Mouse (Mus musculus): ENCODE results near the gene Gm38392. TPM values are rescaled to one million over a fixed set of nuclear protein-coding genes. Genes with fewer than 3 reads are reported as not detected.

The Gm38392 gene
- total RNA-seq, 1 experiment from 2014 or later = not detected

GRCm38 (mm10) chr3:88203999-88204700, 82.9 kb downstream of the Gm38392 start:
- ATAC-seq (replicated peaks; ENCODE audit: low read depth, poor library complexity, severe bottlenecking) = no peak

GRCm38 (mm10) chr3:88203456-88203855, 83.6 kb downstream of the Gm38392 start:
- no peak for ATAC-seq (replicated peaks; ENCODE audit: low read depth, poor library complexity, severe bottlenecking)

- no peak for ATAC-seq (replicated peaks; ENCODE audit: low read depth, poor library complexity, severe bottlenecking)
These were observed 84.0 kb downstream of the Gm38392 start for GRCm38 (mm10) chr3:88202986-88203385.

- no peak for ATAC-seq (replicated peaks; ENCODE audit: low read depth, poor library complexity, severe bottlenecking)
These were observed 85.4 kb downstream of the Gm38392 start for GRCm38 (mm10) chr3:88201640-88202039.

- ATAC-seq (replicated peaks; ENCODE audit: low read depth, poor library complexity, severe bottlenecking) = no peak
These were observed 86.1 kb downstream of the Gm38392 start for GRCm38 (mm10) chr3:88200972-88201330.

GRCm38 (mm10) chr3:88200161-88200971, 86.6 kb downstream of the Gm38392 start:
- ATAC-seq (replicated peaks; ENCODE audit: low read depth, poor library complexity, severe bottlenecking) = no peak

GRCm38 (mm10) chr3:88199541-88200110, 87.4 kb downstream of the Gm38392 start:
- ATAC-seq (replicated peaks; ENCODE audit: low read depth, poor library complexity, severe bottlenecking) = no peak

GRCm38 (mm10) chr3:88198505-88199020, 88.4 kb downstream of the Gm38392 start:
- no peak for ATAC-seq (replicated peaks; ENCODE audit: low read depth, poor library complexity, severe bottlenecking)

- no peak for ATAC-seq (replicated peaks; ENCODE audit: low read depth, poor library complexity, severe bottlenecking)
These were observed 89.1 kb downstream of the Gm38392 start for GRCm38 (mm10) chr3:88197741-88198504.

Other genes starting within 250 kb of the Gm38392 start
- 49.9 and 65.8 TPM in 2 replicates for gene Gpatch4, start 244.1 kb downstream of the Gm38392 start, total RNA-seq (2017)
- 29.6 and 33.9 TPM in 2 replicates for gene Naxe, start 228.7 kb downstream of the Gm38392 start, total RNA-seq (2017)
- gene Ttc24, start 208.9 kb downstream of the Gm38392 start, total RNA-seq (2017) = not detected in 2 replicates
- gene Iqgap3, start 205.2 kb downstream of the Gm38392 start, total RNA-seq (2017) = 13.5 and 17.2 TPM in 2 replicates
- gene Mef2d, start 144.8 kb downstream of the Gm38392 start, total RNA-seq (2017) = 32.2 and 46.4 TPM in 2 replicates
- not detected in 2 replicates for gene Rhbg, start 32.5 kb downstream of the Gm38392 start, total RNA-seq (2017)
- gene Tsacc, start 9.8 kb upstream of the Gm38392 start, total RNA-seq (2017) = 2.6 and 2.8 TPM in 2 replicates
- gene Cct3, start 9.9 kb upstream of the Gm38392 start, total RNA-seq (2017) = 331 and 375 TPM in 2 replicates
- gene Glmp, start 37.8 kb upstream of the Gm38392 start, total RNA-seq (2017) = 8.6 and 19.4 TPM in 2 replicates
- gene Tmem79, start 48.9 kb upstream of the Gm38392 start, total RNA-seq (2017) = 6.7 TPM in 1 of 2 replicates, not detected in the other
- 48.9 and 61.2 TPM in 2 replicates for gene Smg5, start 49.0 kb upstream of the Gm38392 start, total RNA-seq (2017)
- not detected in 2 replicates for gene Paqr6, start 77.4 kb upstream of the Gm38392 start, total RNA-seq (2017)
- gene Bglap3, start 85.5 kb upstream of the Gm38392 start, total RNA-seq (2017) = not detected in 2 replicates
- gene Bglap2, start 91.5 kb upstream of the Gm38392 start, total RNA-seq (2017) = not detected in 2 replicates
- not detected in 2 replicates for gene Bglap, start 97.3 kb upstream of the Gm38392 start, total RNA-seq (2017)
- 88.3 and 107 TPM in 2 replicates for gene Pmf1, start 123.1 kb upstream of the Gm38392 start, total RNA-seq (2017)
- 16.8 and 17.1 TPM in 2 replicates for gene Slc25a44, start 137.9 kb upstream of the Gm38392 start, total RNA-seq (2017)
- gene Sema4a, start 174.0 kb upstream of the Gm38392 start, total RNA-seq (2017) = 2.5 and 4.7 TPM in 2 replicates
- gene Lmna, start 222.7 kb upstream of the Gm38392 start, total RNA-seq (2017) = 19.3 and 25.6 TPM in 2 replicates
- 7.2 and 9.6 TPM in 2 replicates for gene Mex3a, start 245.2 kb upstream of the Gm38392 start, total RNA-seq (2017)